Mouse (Mus musculus): ENCODE results near the gene Olfr67. TPM values are rescaled to one million over a fixed set of nuclear protein-coding genes. Genes with fewer than 3 reads are reported as not detected.
"Not testable (repeated sequence)": the region's sequence is repeated elsewhere in the genome, so short reads cannot be mapped to it uniquely, and the experiment has no call there.

The Olfr67 gene
- total RNA-seq (2017) = not detected in 2 replicates

DNA sequence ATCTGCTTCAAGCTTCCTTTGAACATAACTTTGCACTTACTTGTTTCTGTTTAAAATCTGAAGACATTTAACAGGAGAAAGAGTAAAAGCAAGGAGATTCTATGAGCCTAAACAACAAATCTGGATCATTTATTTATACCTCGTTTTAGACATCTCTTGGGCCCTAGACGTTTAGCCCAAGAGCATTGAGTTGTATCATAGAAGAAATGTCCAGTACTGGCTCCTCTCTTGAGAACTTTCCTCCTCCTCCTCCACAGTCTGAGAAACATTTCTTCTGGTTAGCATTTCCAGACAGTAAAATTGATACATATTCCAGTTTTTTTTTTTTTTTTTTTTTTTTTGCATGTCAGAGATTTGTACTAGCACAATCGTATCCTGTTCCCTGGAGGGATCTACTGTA is at the start of gene Olfr67:
TSS of gene Olfr67 (minus strand) at position 101 of the 400 bp plus-strand sequence.
- no peak for ATAC-seq (replicated peaks; ENCODE audit: low read depth, poor library complexity, severe bottlenecking)

DNA sequence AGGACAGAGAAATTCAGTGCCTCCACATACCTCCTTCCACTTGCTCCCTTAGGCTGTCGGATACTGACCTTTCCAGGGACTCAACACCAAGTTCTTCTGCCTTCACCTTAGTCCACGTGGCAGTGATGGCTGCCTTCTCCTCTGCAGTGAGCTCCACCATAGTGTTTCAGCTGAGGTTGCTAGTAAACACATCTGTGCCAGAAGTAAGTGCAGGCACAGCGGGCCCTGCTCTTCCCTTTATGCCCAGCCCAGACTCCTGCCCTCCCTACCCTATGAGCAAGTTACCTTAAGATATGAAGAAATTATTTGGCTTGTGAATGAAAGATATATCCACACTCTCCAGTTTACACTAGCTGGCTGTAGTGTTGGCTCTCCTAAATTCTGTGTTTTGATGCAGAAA is 48.6 kb upstream of the Olfr67 start, which contains the start of gene Hbb-bh2:
TSS of gene Hbb-bh2 (minus strand) at position 253 of the 400 bp plus-strand sequence.
- 0 out of 2 replicates have a peak, but pooled peaks have one; percentile 11 for ATAC-seq (replicated peaks; ENCODE audit: low read depth, poor library complexity, severe bottlenecking)

DNA sequence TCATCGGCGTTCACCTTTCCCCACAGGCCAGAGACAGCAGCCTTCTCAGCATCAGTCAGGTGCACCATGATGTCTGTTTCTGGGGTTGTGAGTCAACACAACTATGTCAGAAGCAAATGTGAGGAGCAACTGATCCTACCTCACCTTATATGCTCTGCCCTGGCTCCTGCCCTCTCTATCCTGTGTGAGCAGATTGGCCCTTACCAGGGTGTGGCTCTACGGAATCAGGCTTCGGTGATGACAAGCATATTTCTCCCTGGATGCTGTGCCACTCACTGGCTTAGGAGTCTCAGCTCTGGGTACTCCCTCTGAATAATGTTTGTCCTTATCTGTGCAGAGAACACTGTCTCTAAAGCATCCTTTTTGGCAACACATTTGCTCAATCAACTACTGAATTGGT is 36.2 kb upstream of the Olfr67 start, which contains the start of gene Hbb-bs:
TSS of gene Hbb-bs (minus strand) at position 289 of the 400 bp plus-strand sequence.
- ATAC-seq (replicated peaks; ENCODE audit: low read depth, poor library complexity, severe bottlenecking) = peak; percentile 39; the same call in 1 of the 2 replicates

DNA sequence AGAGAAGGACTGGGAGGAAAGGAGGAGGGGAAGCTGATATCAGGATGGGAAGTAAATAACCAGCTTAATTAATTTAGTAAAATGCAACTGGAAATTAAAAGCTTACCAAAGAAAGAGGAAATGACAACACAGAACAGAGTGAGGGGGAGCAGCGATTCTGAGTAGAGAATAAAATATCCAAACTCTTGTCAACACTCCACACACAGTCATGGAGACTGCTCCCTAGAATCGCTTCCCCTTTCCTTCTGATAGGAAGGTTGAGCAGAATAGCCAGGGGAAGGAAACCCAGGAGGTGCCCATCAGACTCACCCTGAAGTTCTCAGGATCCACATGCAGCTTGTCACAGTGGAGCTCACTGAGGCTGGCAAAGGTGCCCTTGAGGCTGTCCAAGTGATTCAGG is 35.5 kb upstream of the Olfr67 start:
- ATAC-seq (replicated peaks; ENCODE audit: low read depth, poor library complexity, severe bottlenecking) = peak; percentile 86

DNA sequence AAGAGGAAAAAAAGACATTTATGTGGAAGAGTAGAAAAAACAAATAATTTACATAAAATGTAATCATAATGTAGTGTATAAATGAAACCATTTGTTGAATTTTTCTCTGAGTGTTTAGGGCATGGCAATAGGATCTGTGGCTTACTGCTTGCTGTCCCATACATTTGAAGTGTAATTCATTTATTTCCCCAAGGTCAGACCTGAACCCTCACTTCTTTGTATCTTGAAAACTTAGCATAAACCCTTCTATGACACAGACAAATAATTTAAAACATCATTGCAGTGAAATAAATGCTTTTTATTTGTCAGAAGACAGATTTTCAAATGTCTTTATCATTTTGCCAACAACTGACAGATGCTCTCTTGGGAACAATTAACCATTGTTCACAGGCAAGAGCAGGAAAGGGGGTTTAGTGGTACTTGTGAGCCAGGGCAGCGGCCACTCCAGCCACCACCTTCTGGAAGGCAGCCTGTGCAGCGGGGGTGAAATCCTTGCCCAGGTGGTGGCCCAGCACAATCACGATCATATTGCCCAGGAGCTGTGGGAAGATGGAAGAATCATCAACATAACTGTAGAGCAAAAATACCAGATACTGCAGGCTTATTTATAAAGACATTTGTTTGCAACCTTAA is 34.8 kb upstream of the Olfr67 start:
- ATAC-seq (replicated peaks; ENCODE audit: low read depth, poor library complexity, severe bottlenecking) = no peak

DNA sequence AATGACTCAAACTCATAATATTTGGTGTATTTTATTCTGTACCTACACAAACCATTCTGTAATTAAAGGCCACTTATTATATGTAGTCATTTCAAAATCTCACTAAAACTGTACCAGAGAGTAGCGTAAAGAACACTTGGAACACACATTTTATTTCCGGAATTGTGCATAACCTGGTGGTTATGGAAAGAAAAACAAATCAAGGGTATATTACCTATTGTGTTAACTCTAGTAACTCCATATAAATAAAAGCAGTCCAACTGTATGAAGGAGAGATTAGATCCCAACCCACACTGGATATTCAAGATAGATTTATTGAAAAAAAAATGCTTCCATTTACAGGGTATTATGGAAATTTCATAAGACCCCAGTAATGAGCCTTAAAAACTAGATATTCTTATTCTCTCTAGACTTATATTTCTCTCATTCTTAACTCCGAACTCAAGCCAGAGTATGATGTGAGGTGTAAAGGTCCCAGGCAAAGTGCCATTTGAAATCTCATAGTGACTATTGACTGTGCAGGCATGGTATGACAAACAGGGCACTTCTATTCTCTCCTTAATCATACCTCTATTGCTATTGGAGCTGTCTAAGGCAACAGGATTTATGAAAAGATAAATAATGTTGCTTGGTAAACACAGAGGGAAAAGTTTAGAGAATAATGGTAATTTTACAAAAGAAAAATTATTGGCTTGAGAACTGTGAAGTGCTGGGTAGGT is 34.1 kb upstream of the Olfr67 start:
- ATAC-seq (replicated peaks; ENCODE audit: low read depth, poor library complexity, severe bottlenecking) = no peak

DNA sequence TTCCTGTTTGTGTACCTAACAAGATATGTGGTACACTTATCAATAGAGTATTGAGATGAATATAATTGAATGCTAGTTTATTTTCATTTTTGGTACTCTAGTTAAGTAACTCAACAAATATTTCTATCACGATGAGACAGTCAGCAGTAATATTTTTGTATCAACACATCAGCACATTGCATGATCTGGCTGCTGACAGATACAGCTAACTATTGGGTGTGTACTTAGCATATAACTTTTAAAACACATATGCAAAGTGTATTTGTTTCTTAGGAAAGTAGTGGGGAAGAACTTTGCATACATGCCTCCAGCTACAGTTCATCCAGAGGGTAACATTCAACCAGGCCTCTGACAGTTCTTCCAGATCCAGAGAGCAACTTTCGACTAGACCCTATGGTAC is 33.0 kb upstream of the Olfr67 start:
- no peak for ATAC-seq (replicated peaks; ENCODE audit: low read depth, poor library complexity, severe bottlenecking)

DNA sequence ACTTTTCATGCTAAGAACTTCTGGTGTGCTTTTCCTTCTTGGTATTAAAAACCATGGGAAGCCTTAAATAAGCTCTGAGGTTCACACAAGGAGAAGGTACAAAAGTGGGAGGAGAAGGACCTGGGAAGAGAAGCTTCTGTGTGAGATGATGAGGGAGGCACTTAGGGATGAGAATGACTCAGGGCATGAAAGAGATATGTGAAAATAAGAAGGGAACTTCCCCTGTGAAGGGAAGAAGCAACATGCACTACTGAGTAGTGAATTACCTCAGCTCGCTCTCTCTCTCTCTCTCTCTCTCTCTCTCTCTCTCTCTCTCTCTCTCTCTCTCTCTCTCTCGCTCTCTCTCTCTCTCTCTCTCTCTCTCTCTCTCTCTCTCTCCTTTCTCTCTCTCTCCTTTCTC is 23.5 kb upstream of the Olfr67 start:
- ATAC-seq (replicated peaks; ENCODE audit: low read depth, poor library complexity, severe bottlenecking) = not testable (repeated sequence)

DNA sequence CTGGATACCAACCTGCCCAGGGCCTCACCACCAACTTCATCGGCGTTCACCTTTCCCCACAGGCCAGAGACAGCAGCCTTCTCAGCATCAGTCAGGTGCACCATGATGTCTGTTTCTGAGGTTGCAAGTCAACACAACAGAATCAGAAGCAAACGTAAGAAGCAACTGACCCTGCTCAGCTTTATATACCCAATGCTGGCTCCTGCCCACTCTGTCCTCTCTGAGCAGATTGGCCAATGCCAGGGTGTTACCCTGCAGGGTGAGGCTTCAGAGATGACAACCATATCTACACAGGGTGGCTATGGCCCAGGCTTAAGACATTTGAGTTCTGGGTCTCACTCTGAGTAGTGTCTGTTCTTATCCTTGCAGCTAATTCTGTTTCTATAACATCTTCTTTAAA is 22.1 kb upstream of the Olfr67 start, which contains the start of gene Hbb-bt:
TSS of gene Hbb-bt (minus strand) at position 231 of the 400 bp plus-strand sequence.
- ATAC-seq (replicated peaks; ENCODE audit: low read depth, poor library complexity, severe bottlenecking) = no peak

DNA sequence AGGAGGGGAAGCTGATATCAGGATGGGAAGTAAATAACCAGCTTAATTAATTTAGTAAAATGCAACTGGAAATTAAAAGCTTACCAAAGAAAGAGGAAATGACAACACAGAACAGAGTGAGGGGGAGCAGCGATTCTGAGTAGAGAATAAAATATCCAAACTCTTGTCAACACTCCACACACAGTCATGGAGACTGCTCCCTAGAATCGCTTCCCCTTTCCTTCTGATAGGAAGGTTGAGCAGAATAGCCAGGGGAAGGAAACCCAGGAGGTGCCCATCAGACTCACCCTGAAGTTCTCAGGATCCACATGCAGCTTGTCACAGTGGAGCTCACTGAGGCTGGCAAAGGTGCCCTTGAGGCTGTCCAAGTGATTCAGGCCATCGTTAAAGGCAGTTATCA is 21.5 kb upstream of the Olfr67 start:
- ATAC-seq (replicated peaks; ENCODE audit: low read depth, poor library complexity, severe bottlenecking) = peak; percentile 62

DNA sequence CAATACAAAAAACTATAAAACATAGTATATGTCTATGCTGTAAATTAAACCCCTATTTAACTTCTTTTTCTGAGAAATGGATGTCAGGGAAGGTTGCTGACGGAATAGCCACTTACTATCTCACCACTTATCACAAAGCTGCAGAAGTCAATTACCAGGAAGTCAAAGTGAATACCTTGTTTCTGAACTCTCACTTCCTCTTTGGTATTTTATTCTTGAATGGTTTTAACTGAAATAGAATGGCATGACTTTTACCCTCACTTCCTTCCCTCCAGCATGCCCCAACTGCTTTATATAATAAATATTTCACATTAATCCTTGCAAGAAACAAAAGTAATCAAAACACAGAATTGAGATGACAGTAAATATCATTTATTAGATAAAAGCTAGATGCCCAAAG is 20.6 kb upstream of the Olfr67 start:
- peak; percentile 69 for ATAC-seq (replicated peaks; ENCODE audit: low read depth, poor library complexity, severe bottlenecking)

DNA sequence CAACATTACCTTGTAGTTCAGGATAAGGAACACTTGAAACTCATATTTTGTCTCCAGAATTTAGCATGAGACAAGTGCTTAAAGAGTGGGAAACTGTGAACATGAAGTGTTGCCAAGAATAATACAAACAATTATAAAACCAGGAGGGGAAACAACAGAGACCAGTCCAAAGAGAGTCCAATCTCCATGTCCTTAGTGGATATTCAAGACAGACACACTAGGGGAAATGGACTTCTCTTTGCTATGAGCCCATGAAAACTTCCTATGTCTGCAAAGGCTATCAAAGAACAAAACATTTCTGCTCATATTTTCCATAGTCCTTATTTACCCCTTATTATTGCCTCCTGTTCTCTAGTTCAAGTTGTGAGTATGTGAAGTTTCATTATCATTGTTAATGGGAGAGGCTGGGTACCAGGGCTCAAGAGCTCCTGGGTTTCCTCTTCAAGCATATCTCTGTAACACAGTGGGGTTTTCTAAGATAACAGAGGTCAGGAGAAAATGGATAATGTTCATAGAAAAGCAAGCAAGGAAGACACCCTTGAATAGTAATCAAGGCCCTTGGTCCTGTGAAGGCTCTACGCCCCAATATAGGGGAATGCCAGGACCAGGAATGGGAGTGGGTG is 19.7 kb upstream of the Olfr67 start:
- ATAC-seq (replicated peaks; ENCODE audit: low read depth, poor library complexity, severe bottlenecking) = peak; percentile 34

DNA sequence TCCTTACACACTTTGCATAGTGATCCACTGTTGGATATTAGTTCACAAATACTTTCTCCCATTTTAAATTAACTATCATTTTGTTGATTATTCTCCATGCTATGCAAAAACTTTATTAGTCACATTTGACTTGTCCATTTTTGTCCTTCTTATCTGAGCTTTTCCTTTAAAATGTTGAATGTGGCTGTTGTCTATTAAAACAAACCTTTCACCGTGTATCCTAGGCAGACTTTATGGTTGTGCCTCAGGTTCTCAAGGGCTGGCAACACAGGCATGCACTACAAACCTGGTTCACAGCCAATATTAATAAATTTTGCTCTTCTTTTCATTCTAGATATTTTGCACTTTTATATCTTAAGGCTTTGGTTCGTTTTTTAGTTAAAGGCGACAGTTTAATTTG is 19.1 kb upstream of the Olfr67 start:
- no peak for ATAC-seq (replicated peaks; ENCODE audit: low read depth, poor library complexity, severe bottlenecking)

DNA sequence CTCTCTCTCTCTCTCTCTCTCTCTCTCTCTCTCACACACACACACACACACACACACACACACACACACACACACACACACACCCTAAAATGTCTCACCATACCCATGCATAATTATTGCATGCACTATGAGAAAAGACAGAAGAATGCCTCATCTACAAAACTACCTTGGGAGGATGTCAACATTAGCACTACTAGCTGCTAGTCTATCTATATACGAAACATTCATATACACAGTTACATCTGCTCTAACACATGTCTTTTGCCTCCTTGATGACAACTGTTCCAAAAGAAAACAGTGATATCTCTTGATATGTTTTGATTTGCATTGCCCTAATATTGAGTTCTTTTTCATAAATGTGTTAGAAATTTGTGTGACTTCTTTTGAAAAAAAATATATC is 18.7 kb upstream of the Olfr67 start:
- no peak for ATAC-seq (replicated peaks; ENCODE audit: low read depth, poor library complexity, severe bottlenecking)

DNA sequence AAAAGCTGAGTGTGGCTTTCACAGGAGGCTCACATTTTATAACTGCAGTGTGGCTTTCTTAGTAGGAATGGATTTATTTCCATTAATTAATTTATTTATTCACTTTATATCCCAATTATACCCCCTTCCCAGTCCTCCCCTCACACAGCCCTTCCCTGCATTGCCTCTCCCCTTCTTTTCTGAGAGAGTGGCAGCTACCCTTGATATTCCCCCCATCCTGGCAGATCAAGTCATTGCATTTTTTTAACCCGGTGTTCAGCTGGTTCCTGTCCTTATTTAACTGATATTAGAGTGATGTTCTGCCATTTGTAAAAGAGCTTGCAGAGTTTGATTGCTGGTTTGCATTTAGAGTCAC is 18.2 kb upstream of the Olfr67 start:
- ATAC-seq (replicated peaks; ENCODE audit: low read depth, poor library complexity, severe bottlenecking) = no peak

DNA sequence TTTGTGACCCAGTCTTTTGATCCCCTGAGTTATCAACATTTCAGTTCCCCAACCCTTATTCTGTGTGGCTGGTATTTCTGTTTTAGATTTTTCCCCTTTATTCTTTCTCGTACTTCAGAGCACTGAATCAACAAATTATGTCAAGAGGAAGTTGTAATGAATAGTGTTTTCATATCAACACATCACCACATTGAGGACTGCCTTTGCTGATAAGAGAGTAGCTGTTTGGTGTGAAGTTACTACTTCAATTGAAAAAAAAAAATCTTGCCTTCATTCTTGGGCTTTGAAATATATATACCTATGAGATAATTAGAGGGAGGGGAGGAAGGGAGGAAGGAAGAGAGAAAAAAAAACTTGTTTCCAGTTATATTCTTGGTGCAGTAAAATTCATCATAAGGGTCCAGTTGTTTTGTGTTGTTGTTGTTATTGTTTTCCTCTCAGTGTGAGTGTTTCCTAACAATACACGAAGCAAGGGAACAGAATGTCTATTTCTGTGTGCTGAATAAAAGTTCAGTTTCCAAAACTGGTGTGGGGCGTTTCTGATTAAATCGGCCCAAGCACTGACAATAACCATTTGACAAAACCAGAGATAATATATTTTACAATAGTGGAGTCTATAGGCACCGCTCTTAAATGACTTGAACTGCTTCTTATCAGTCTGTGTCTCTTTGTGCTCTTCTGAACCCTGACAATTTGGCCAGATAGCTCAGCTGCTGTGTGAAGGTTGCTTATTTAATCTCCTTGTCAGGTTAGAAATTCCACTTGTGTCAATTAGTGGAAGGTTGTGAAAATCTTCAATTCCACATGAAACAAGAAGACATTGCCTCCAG is 17.6 kb upstream of the Olfr67 start:
- ATAC-seq (replicated peaks; ENCODE audit: low read depth, poor library complexity, severe bottlenecking) = peak; percentile 57

DNA sequence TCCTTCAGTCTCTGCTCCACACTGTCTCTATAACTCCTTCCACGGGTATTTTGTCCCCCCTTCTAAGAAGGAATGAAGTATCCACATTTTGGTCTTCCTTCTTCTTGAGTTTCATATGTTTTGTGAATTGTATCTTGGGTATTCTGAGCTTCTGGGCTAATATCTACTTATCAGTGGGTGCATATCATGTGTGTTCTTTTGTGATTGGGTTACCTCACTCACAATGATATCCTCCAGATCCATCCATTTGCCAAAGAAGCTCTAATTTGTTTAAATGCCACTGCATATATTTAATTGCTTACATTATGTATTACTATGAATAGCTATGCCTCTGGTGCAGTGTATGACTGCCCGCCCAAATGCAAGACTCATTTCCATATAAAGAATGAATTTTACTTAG is 16.5 kb upstream of the Olfr67 start:
- ATAC-seq (replicated peaks; ENCODE audit: low read depth, poor library complexity, severe bottlenecking) = not testable (repeated sequence)

DNA sequence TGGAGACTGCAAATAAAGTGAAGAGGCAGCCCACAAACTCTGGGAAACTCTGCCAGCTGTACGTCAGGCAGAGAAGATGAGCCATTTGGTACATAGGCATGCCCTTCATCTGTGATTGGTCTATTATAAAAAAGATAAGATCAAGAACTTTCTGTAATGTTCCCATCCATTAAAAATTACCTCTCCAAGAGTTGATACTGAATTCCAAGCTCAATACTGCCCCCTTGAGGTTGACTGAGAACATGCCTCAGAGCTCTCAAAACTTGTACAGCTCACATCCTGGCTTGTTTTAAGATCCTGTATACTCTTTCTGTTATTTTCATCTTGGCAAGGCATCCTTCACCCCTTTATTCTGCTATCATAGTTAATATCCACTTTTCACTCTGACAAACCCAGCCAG is 15.2 kb upstream of the Olfr67 start:
- ATAC-seq (replicated peaks; ENCODE audit: low read depth, poor library complexity, severe bottlenecking) = peak; percentile 65

DNA sequence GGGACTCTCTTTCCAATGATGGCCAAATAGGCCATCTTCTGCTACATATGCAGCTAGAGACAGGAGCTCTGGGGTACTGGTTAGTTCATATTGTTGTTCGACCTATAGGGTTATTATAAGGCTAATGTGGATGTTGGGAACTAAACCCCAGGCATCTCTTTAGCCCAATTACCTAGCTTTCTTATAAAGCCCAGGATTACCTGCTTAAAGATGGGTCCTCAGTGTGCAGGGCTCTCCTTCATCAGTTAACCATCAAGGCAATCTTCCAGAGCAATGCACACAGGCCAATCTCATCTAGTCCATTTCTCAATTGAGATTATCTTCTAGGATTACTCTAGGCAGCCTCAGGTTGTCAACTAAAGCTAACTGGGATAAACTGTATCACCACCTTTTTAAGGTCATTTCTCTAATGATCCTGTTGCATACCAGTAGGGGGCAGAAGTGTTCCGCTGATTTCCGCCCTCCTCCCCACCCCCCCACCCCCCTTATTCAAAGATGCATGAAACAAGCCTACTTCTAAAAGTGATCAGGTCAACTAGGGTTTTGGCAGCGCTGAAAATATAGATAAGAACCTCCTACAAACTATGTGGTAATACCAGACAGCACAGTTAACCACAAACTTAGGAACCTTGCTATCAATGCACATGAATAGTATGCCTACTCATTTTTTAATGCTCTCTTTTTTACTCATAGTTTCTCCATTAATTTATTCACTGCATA is 1.2 kb upstream of the Olfr67 start:
- ATAC-seq (replicated peaks; ENCODE audit: low read depth, poor library complexity, severe bottlenecking) = peak; percentile 100

DNA sequence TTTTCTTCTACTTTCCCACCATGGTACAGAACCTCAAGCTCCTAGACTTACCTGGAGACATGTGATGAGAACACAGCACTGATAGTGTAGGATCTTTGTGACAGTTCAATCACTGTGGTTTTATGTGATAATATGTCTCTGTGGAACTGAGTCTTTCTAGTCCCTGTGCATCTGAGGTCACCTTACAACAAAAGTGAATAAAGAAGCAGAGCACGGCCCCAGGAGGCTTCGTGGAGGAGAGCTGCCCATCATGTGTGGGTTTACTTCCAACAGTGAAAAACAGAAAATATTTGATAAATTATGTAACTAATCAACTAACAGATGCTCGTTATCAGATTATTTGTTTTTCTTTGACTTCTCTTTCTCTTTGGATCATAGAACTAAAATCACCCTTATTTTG is 12.0 kb downstream of the Olfr67 start, which contains the start of gene Olfr68:
TSS of gene Olfr68 (minus strand) at position 101 of the 400 bp plus-strand sequence.
- ATAC-seq (replicated peaks; ENCODE audit: low read depth, poor library complexity, severe bottlenecking) = no peak

Data from common myeloid progenitor, adult 5-6 weeks (primary cell).